Mouse (Mus musculus) limb, embryonic 12.5 days (tissue): ENCODE data around the gene Traf1. TPM values are rescaled to one million over a fixed set of nuclear protein-coding genes. Genes with fewer than 3 reads are reported as not detected.
A peak's percentile ranks its signal among the peaks of the same experiment; 100 is the strongest.

Experiments
- ATAC-seq: fragments of 200-750 bp; cut with Nextera tagmentation; 2 replicates; pipeline ENCODE4 v1.8.0; 2017; ENCODE audit warnings: low read depth, moderate TSS enrichment; ENCODE audit not compliant: insufficient number of reproducible peaks, insufficient read depth, low FRiP score, low TSS enrichment
- H3K27ac ChIP-seq: fragments of 300-500 bp; sonication (generic); 2 replicates; pipeline ENCODE4 v1.5.1; 2016; ENCODE audit warnings: mild to moderate bottlenecking, moderate library complexity
- H3K27me3 ChIP-seq: fragments of 300-500 bp; sonication (generic); 2 replicates; pipeline ENCODE4 v1.6.1; 2016; ENCODE audit warnings: mild to moderate bottlenecking, moderate library complexity
- H3K36me3 ChIP-seq: fragments of 300-500 bp; sonication (generic); 2 replicates; pipeline ENCODE4 v1.6.1; 2016; ENCODE audit warnings: mild to moderate bottlenecking, moderate library complexity
- H3K4me1 ChIP-seq: fragments of 300-500 bp; sonication (generic); replicated peaks from 2 replicates; pipeline ENCODE4 v1.6.1; 2016
- H3K4me2 ChIP-seq: fragments of 300-500 bp; sonication (generic); 2 replicates; pipeline ENCODE4 v1.6.1; 2016; ENCODE audit warnings: mild to moderate bottlenecking, moderate library complexity
- H3K4me3 ChIP-seq: fragments of 300-500 bp; sonication (generic); replicated peaks from 2 replicates; pipeline ENCODE4 v1.5.1; 2016; ENCODE audit warnings: mild to moderate bottlenecking
- H3K9ac ChIP-seq: fragments of 300-500 bp; sonication (generic); replicated peaks from 2 replicates; pipeline ENCODE4 v1.6.1; 2016; ENCODE audit warnings: mild to moderate bottlenecking, moderate library complexity
- H3K9me3 ChIP-seq: fragments of 300-500 bp; sonication (generic); 2 replicates; pipeline ENCODE4 v1.6.1; 2016; ENCODE audit warnings: mild to moderate bottlenecking, moderate library complexity
- WGBS: fragments of 180-500 bp; shearing (Covaris S2); methylation state at CpG from one replicate; pipeline ENCODE4 v1.1.7; 2016; 5-methylcytosine and 5-hydroxymethylcytosine counted together
- polyA plus RNA-seq: library from polyadenylated mRNA; unstranded; fragments of >200 nt; fragmentation: Nextera tagmentation; extraction: Ambion mirVana; gene quantifications from 2 replicates; pipeline ENCODE4 v1.2.1, GENCODE M21; 2016

Traf1 gene
- polyA plus RNA-seq, 1 experiment from 2014 or later = 0.61 TPM

DNA sequence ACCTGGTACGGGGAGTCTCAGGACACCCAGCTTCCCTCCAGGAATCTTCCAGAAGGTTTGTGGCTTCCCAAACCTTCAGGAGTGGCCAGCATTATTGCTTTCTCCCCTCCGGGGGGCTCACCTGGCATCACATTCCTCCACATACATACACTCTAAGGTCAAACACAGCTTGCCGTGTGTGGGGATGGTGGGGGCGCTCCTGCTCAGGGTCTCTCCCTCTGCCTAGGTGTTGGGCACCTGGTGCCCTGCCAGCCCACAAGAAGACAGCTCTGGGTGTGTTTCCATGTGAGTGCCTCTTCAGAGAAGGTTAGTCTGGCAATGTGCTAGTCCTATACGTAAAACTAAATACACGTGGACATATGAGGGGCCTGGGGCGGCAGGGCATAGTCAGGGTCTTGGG lies 49.0 kb downstream of the Traf1 start:
- Histone ChIP-seq H3K27me3 (peaks cover 90% of the 10 kb centered on the region), H3K9me3 (0 out of 2 replicates have a peak, but pooled peaks cover 3% of the 10 kb centered on the region), H3K4me1 (peaks cover 15% of the 10 kb centered on the region), H3K4me2 (peak overlapping the region; percentile 97), H3K36me3 (no peaks in the 10 kb centered on the region), H3K4me3 (peak overlapping the region; percentile 61), H3K27ac (no peak overlapping the region), H3K9ac (no peak overlapping the region; the same call in 1 of the 2 replicates)
- WGBS = 37% methylated on average over 7 of the region's 7 CpGs
- ATAC-seq = no peak

DNA sequence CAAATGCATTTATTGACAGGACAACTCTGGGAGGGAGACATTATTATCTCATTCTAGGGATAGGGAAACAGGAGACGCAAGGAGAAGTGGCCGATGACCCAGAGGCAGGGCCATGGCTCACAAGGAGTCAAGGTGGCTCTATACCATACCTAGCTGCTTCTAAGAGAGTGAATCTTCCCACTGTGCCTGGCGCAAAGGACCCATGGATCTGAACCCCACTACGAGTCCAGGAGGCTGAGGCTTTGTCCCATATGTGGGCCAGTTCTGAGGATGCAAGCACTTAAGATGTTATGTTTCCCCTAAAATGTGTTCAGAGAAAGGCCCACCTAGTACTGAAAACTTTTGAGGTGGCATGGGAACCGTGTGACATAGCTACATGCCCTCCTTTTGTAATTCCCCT lies 49.7 kb downstream of the Traf1 start:
- Histone ChIP-seq H3K27ac (no peak overlapping the region), H3K4me3 (no peak overlapping the region), H3K36me3 (no peaks in the 10 kb centered on the region), H3K27me3 (peaks cover 88% of the 10 kb centered on the region), H3K4me2 (no peak overlapping the region), H3K9me3 (no peaks in the 10 kb centered on the region), H3K9ac (no peak overlapping the region), H3K4me1 (peaks cover 15% of the 10 kb centered on the region)
- ATAC-seq = no peak
- 84% methylated on average over 5 of the region's 5 CpGs for WGBS

DNA sequence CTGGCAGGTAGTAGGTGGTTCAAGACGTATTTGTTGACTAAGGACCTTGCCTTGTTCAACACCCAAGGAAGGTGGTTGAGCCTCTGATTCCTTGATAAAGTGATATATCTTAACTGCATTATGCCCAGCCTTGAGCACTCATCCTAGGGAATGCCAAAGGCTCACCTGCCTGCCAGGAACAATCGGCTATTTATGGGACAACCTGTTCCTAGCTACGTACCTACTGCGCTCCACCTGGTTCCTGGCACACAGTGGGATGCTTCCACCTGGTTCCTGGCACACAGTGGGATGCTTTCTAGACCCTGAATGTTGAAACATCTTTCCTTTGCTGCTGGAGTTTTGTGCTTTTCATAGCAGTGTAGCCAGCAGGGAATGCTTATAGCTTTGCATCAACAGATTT lies 51.9 kb downstream of the Traf1 start:
- no peak overlapping the region for H3K4me2 ChIP-seq

DNA sequence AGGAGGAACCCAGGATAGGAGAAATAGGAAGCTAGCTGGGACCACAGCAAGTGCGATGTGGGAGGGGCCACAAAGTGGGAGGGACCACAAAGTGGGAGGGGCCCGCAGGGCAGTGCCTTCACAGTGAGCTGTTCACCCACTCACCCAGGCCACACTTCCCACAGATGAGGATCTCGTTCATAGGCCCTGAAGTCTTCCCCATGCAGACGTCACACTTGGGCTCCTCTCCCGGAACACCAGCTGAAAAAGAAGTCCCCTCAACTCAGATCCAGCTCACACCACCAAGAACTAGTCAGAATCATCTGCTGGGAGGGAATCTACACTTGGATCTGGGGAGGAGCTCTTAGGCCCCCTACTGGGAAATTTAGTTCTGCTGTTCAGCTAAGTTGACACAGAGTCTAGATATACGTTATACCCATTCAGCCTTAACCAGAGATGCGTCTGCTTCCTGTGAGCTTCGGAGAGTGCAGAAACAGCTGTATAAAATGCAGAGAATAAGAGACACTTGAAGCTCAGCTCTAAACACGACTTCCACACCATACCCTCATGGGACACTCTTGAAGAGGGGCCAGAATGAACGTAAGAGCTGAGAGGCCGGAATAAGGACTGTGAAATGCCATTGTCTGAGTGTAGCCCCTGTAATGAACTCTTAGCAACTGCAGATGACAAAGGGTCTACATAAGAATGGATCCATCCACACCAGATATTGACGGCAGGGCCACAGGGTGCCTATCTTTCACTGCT lies 54.5 kb downstream of the Traf1 start:
- Histone ChIP-seq H3K36me3 (no peaks in the 10 kb centered on the region), H3K27ac (no peak overlapping the region), H3K4me3 (no peak overlapping the region), H3K27me3 (peaks cover 54% of the 10 kb centered on the region), H3K9ac (no peak overlapping the region), H3K4me2 (no peak overlapping the region), H3K9me3 (no peaks in the 10 kb centered on the region), H3K4me1 (peaks cover 15% of the 10 kb centered on the region)
- WGBS = 48% methylated on average over 12 of the region's 12 CpGs
- no peak for ATAC-seq

More for the DNA sequence above, 51.9 kb downstream of the Traf1 start:
- ATAC-seq = no peak
- H3K9ac ChIP-seq = no peak overlapping the region
- no peaks in the 10 kb centered on the region for H3K36me3 ChIP-seq
- 87% methylated on average over 4 of the region's 4 CpGs for WGBS
- no peaks in the 10 kb centered on the region for H3K9me3 ChIP-seq
- no peak overlapping the region for H3K4me3 ChIP-seq
- peaks cover 20% of the 10 kb centered on the region for H3K4me1 ChIP-seq
- no peak overlapping the region for H3K27ac ChIP-seq
- H3K27me3 ChIP-seq = peaks cover 76% of the 10 kb centered on the region

DNA sequence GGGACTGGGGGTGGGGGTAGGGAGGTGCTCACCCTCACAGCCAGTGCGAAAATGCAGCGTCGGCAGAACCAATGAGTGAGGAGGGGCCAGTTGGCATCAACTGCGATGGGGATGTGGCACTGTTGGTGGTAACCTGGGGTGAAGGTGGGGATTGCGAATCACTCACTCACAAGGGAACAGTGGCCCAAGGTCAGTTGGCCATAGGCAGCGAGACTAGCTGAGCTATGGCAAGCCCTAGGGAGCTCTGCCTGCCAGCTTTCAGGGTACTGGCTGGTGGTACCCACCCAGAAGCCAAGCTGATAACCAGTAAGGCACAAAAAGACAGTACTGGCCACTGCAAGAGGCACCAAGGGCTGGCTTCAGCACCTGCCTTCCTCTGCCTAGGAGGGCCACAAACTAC lies 55.1 kb downstream of the Traf1 start:
- peaks cover 15% of the 10 kb centered on the region for H3K4me1 ChIP-seq
- WGBS = 54% methylated on average over 6 of the region's 6 CpGs
- no peak overlapping the region for H3K9ac ChIP-seq
- H3K4me2 ChIP-seq = no peak overlapping the region
- no peak overlapping the region for H3K4me3 ChIP-seq
- H3K27me3 ChIP-seq = peaks cover 48% of the 10 kb centered on the region
- H3K36me3 ChIP-seq = no peaks in the 10 kb centered on the region
- no peak overlapping the region for H3K27ac ChIP-seq
- no peaks in the 10 kb centered on the region for H3K9me3 ChIP-seq
- ATAC-seq = no peak

DNA sequence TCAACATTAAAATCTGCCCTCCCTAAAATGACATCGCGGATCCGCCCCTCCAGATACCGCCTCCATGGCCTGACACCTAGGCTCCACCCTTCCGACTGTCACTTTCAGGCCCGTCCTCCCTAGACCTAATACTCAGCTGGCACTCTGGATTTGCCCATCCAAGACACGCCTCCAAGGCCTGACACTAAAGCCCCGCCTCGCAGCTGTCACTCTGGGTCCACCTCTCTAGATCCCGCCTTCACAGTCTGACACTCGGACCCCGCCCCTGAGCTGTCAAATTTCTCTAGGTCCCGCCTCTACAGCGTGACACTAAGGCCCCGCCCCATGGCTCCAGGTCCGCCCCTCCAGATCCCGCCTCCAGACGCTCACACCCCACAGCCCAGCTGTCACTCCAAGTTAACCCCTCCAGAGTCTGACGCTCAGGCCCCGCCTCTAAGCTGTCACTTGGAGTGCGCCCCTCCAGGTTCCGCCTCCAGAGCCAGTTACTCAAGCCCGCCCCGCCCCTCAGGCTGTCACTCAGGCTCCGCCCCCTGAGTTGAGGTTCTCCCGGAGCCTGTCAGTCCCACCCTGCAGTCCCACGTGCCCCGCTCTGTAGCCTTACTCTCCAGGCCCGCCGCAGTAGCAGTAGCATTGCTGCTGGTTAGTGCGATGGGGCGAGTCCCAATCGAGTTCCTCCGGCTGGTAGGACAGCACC lies 56.6 kb downstream of the Traf1 start:
- Histone ChIP-seq H3K9me3 (no peaks in the 10 kb centered on the region), H3K27ac (no peak overlapping the region), H3K4me1 (peaks cover 15% of the 10 kb centered on the region), H3K36me3 (no peaks in the 10 kb centered on the region), H3K4me2 (peak overlapping the region; percentile 59), H3K27me3 (peaks cover 34% of the 10 kb centered on the region), H3K4me3 (peak overlapping the region; percentile 32), H3K9ac (no peak overlapping the region; the same call in 1 of the 2 replicates)
- under 1% methylated on average over 34 of the region's 34 CpGs for WGBS
- peak; percentile 96 for ATAC-seq

DNA sequence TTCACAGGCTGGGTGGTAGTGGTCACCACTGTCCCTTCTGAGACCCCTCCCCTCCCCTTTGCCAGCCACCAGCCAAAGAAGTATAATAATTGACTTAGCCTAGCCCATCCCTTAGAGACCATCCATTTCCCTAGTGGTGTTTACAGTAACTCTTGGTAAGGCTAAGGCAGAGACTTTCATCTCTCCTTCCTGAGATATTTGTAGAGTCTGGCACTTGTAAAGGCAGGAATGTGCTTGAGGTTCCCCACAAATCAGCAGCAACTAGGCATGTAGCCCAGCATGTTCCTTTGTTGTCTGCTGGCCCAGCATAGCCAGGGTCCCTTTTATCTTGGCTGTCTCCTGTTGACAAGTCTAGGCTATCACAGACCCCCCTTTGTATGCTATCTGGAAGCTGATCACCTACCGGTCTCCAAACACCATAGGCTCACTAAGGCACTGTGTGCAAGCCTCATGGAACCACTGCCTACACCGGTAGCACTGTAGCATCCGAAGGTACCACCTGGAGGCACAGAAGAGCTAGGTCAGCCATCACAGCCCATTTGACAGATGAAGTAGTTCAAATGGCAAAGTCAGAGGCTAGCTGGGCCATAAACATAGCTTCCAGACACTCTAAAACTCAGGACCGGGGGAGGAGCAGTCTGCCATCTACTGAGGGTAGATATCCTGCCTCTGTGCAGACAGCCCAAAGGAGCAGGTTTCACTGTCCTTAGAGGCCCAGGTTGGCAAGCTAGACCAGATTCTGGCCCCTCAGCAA lies 57.7 kb downstream of the Traf1 start:
- no peak overlapping the region for H3K9ac ChIP-seq
- no peaks in the 10 kb centered on the region for H3K9me3 ChIP-seq
- H3K36me3 ChIP-seq = no peaks in the 10 kb centered on the region
- H3K27ac ChIP-seq = no peak overlapping the region
- WGBS = 67% methylated on average over 4 of the region's 4 CpGs
- H3K4me1 ChIP-seq = peaks cover 15% of the 10 kb centered on the region
- no peak overlapping the region for H3K4me3 ChIP-seq
- no peak for ATAC-seq
- peaks cover 23% of the 10 kb centered on the region for H3K27me3 ChIP-seq
- H3K4me2 ChIP-seq = no peak overlapping the region

DNA sequence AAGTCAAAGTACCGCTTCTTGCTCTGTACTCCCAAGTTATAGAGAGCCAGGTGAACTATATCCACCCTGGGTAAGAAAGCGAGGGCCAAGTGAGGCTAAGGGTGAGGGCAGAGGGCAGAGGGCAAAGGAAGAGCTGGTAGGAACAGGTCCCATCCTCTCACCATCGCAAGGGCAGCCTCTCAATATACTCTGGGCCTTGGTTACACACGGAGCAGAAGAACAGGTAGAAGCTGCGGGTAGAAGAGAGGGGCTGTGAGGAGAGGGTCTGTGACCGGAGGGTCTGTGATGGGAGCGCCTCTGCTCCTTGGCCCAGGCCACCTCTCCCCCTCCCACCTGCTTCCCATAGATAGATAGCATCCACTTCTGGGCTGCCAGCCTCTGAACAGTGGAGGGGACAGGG lies 58.4 kb downstream of the Traf1 start:
- H3K9me3 ChIP-seq = no peaks in the 10 kb centered on the region
- peaks cover 15% of the 10 kb centered on the region for H3K4me1 ChIP-seq
- no peak overlapping the region for H3K27ac ChIP-seq
- 84% methylated on average over 7 of the region's 7 CpGs for WGBS
- no peak overlapping the region for H3K4me3 ChIP-seq
- H3K4me2 ChIP-seq = no peak overlapping the region
- no peaks in the 10 kb centered on the region for H3K36me3 ChIP-seq
- no peak overlapping the region for H3K9ac ChIP-seq
- ATAC-seq = no peak
- H3K27me3 ChIP-seq = peaks cover 24% of the 10 kb centered on the region

DNA sequence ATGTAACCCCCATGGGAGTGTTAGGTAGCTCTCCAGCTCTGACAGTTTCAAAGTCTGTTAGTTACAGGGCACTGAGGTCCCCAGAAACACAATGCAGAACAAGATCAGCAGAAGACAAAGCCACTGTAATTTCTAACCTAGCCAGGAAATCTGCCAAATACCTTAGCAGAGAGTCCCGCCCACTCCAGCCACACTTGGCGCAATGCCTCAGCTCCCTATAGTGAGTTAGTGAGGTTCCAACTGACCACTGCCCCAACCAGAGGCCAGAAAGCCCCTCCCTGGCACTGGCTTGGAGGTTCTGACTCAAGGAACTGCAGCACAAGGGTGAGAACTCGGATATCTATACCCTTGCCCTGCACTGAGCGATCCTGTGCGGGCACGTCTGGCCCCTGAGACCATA lies 58.8 kb downstream of the Traf1 start:
- no peak overlapping the region for H3K4me3 ChIP-seq
- 89% methylated on average over 6 of the region's 6 CpGs for WGBS
- H3K36me3 ChIP-seq = no peaks in the 10 kb centered on the region
- H3K4me2 ChIP-seq = no peak overlapping the region
- H3K27ac ChIP-seq = no peak overlapping the region
- ATAC-seq = no peak
- no peak overlapping the region for H3K9ac ChIP-seq
- H3K27me3 ChIP-seq = peaks cover 23% of the 10 kb centered on the region
- H3K9me3 ChIP-seq = no peaks in the 10 kb centered on the region
- H3K4me1 ChIP-seq = peaks cover 15% of the 10 kb centered on the region

DNA sequence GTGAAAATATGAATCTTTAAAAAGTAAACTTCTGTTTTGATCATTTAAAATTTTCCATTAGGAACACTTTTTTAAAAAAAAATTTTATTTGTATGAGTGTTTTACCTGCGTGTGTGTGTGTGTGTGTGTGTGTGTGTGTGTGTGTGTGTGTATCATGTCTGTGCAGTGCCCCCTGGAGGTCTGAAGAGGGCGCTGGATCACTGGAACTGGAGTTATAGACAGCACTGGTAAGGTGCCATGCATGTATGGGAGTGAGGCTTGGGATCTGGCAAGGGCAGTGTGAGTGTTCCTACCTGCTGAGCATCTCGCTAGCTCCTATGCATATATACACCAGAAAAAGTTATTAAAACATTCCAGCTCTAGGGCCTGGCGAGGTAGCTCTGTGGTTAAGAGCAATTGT lies 59.8 kb downstream of the Traf1 start:
- Histone ChIP-seq H3K9ac (no peak overlapping the region), H3K36me3 (no peaks in the 10 kb centered on the region), H3K4me2 (no peak overlapping the region), H3K9me3 (no peaks in the 10 kb centered on the region), H3K4me3 (no peak overlapping the region), H3K27ac (no peak overlapping the region), H3K4me1 (peaks cover 15% of the 10 kb centered on the region), H3K27me3 (peaks cover 18% of the 10 kb centered on the region)
- ATAC-seq = no peak
- 70% methylated on average over 4 of the region's 4 CpGs for WGBS

DNA sequence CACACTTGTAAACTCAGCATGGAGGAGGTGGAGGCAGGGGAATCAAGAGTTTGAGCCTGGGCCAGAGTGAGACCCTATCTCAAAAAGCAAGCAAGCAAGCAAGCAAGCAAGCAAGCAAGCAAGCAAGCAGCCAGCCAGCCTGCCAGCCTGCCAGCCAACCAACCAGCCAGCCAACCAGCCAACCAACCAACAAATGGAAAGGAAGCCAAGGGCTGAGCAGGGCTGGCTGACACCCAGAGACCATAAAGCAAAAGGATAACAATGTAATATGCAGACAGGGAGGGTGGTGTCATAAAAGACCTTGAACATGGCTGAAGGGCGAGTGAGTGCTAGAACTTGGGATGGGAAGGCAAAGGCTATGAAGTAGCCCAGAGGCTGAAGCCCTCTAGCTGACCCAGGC lies 61.2 kb downstream of the Traf1 start:
- Histone ChIP-seq H3K27me3 (peaks cover 14% of the 10 kb centered on the region), H3K9me3 (no peaks in the 10 kb centered on the region), H3K4me2 (no peak overlapping the region), H3K36me3 (no peaks in the 10 kb centered on the region), H3K4me3 (no peak overlapping the region), H3K9ac (no peak overlapping the region), H3K27ac (no peak overlapping the region), H3K4me1 (peaks cover 13% of the 10 kb centered on the region)
- WGBS = 79% methylated on average over 1 of the region's 1 CpGs
- no peak for ATAC-seq
